Mouse (Mus musculus) MEL (cell line): ENCODE results near the gene Nr3c2. TPM values are rescaled to one million over a fixed set of nuclear protein-coding genes. Genes with fewer than 3 reads are reported as not detected.

Experiments
- DNase-seq: peaks from one replicate; pipeline ENCODE4 v3.0.0; 2011; ENCODE audit warnings: low read depth, low spot score
- H3K27ac ChIP-seq: 2 replicates; pipeline ENCODE4 v1.5.1; 2012; ENCODE audit warnings: low read depth, mild to moderate bottlenecking, control low read depth, low read length, moderate library complexity; ENCODE audit not compliant: control insufficient read depth
- H3K27me3 ChIP-seq, 2 experiments: fragments of 150-350 bp in 1 of 2; sonication (generic) in 1 of 2; 2 replicates each; pipeline ENCODE4 v1.6.1; 2012; ENCODE audit warnings: low read length in 2 of 2, mild to moderate bottlenecking in 2 of 2, improper control_type of control experiment in 1 of 2, moderate library complexity in 1 of 2; ENCODE audit not compliant: insufficient read depth in 2 of 2, control insufficient read depth in 1 of 2
- H3K36me3 ChIP-seq, 2 experiments: 2 replicates each; pipeline ENCODE4 v1.6.1; 2012 to 2014; ENCODE audit warnings: low read length in 2 of 2, improper control_type of control experiment in 1 of 2, inconsistent platforms in 1 of 2, mild to moderate bottlenecking in 1 of 2; ENCODE audit not compliant: insufficient read depth in 2 of 2, control insufficient read depth in 1 of 2
- H3K4me1 ChIP-seq, 2 experiments: fragments of 150-350 bp in 1 of 2; sonication (generic) in 1 of 2; 2 replicates each; pipeline ENCODE4 v1.6.1; 2012; ENCODE audit warnings: low read length in 2 of 2, improper control_type of control experiment in 1 of 2, mild to moderate bottlenecking in 1 of 2; ENCODE audit not compliant: insufficient read depth in 2 of 2, control insufficient read depth in 1 of 2
- H3K4me3 ChIP-seq, 2 experiments: fragments of 150-350 bp in 1 of 2; sonication (generic) in 1 of 2; 2 replicates each; pipeline ENCODE4 v1.5.1; 2012; ENCODE audit warnings: low read depth in 2 of 2, low read length in 2 of 2, mild to moderate bottlenecking in 2 of 2, moderate library complexity in 2 of 2, control low read depth in 1 of 2, improper control_type of control experiment in 1 of 2; ENCODE audit not compliant: control insufficient read depth in 1 of 2, insufficient read depth in 1 of 2
- H3K79me2 ChIP-seq: 2 replicates; pipeline ENCODE4 v1.6.1; 2012; ENCODE audit warnings: mild to moderate bottlenecking, low read length, moderate library complexity; ENCODE audit not compliant: control insufficient read depth, poor library complexity, insufficient read depth
- H3K9ac ChIP-seq: 2 replicates; pipeline ENCODE4 v1.6.1; 2012; ENCODE audit warnings: low read depth, mild to moderate bottlenecking, control low read depth, low read length, moderate library complexity; ENCODE audit not compliant: control insufficient read depth, poor library complexity, severe bottlenecking
- H3K9me3 ChIP-seq: fragments of 150-350 bp; sonication (generic); replicated peaks from 2 replicates; pipeline ENCODE4 v1.6.1; 2012; ENCODE audit warnings: mild to moderate bottlenecking, low read length, improper control_type of control experiment, moderate library complexity; ENCODE audit not compliant: insufficient read depth
- BHLHE40 ChIP-seq: IDR thresholded peaks from 2 replicates; pipeline ENCODE4 v1.6.1; 2012; ENCODE audit warnings: low read depth, mild to moderate bottlenecking, inconsistent platforms, low read length, improper control_type of control experiment, borderline replicate concordance
- CHD1 ChIP-seq: IDR thresholded peaks from 2 replicates; pipeline ENCODE4 v1.6.1; 2012; ENCODE audit warnings: low read depth, mild to moderate bottlenecking, inconsistent platforms, low read length, improper control_type of control experiment
- CHD2 ChIP-seq: IDR thresholded peaks from 2 replicates; pipeline ENCODE4 v1.6.1; 2011; ENCODE audit warnings: low read length, improper control_type of control experiment
- CTCF ChIP-seq, 3 experiments: IDR thresholded peaks in 2 of 3; conservative IDR thresholded peaks in 1 of 3; 2 replicates each; pipeline ENCODE4 v1.5.1; 2011 to 2012; ENCODE audit warnings: low read length in 3 of 3, low read depth in 2 of 3, mild to moderate bottlenecking in 2 of 3, improper control_type of control experiment in 1 of 3, inconsistent platforms in 1 of 3, mixed read lengths in 1 of 3, moderate library complexity in 1 of 3; ENCODE audit not compliant: control insufficient read depth in 1 of 3, insufficient read depth in 1 of 3, poor library complexity in 1 of 3, severe bottlenecking in 1 of 3
- ELF1 ChIP-seq: IDR thresholded peaks from 2 replicates; pipeline ENCODE4 v1.6.1; 2014; ENCODE audit warnings: low read depth, mild to moderate bottlenecking, inconsistent platforms, low read length, improper control_type of control experiment, moderate library complexity
- KAT2A ChIP-seq: conservative IDR thresholded peaks from 2 replicates; pipeline ENCODE4 v1.6.1; 2012; ENCODE audit warnings: low read depth, low read length, improper control_type of control experiment, inconsistent platforms
- MAX ChIP-seq: IDR thresholded peaks from 2 replicates; pipeline ENCODE4 v1.6.1; 2011; ENCODE audit warnings: low read length, improper control_type of control experiment
- MAZ ChIP-seq: IDR thresholded peaks from 2 replicates; pipeline ENCODE4 v1.6.1; 2012; ENCODE audit warnings: low read depth, mild to moderate bottlenecking, inconsistent platforms, low read length, improper control_type of control experiment
- MXI1 ChIP-seq: IDR thresholded peaks from 2 replicates; pipeline ENCODE4 v1.6.1; 2011; ENCODE audit warnings: mild to moderate bottlenecking, low read depth, low read length, improper control_type of control experiment
- MYB ChIP-seq: IDR thresholded peaks from 2 replicates; pipeline ENCODE4 v1.6.1; 2011; ENCODE audit warnings: mild to moderate bottlenecking, low read depth, low read length, improper control_type of control experiment
- MYC ChIP-seq: IDR thresholded peaks from 2 replicates; pipeline ENCODE4 v1.6.1; 2011; ENCODE audit warnings: low read depth, mild to moderate bottlenecking, low read length, improper control_type of control experiment, moderate library complexity
- NELFE ChIP-seq: IDR thresholded peaks from 2 replicates; pipeline ENCODE4 v1.6.1; 2011; ENCODE audit warnings: low read depth, low read length, improper control_type of control experiment
- POLR2A ChIP-seq, 2 experiments: IDR thresholded peaks; 2 replicates each; pipeline ENCODE4 v1.6.1; 2011 to 2012; ENCODE audit warnings: low read length in 2 of 2, mild to moderate bottlenecking in 2 of 2, control low read depth in 1 of 2, improper control_type of control experiment in 1 of 2, low read depth in 1 of 2, moderate library complexity in 1 of 2; ENCODE audit not compliant: control insufficient read depth in 1 of 2, insufficient read depth in 1 of 2, poor library complexity in 1 of 2
- POLR2AphosphoS2 ChIP-seq: IDR thresholded peaks from 2 replicates; pipeline ENCODE4 v1.6.1; 2011; ENCODE audit warnings: low read length, improper control_type of control experiment
- POLR2AphosphoS5 ChIP-seq: IDR thresholded peaks from 2 replicates; pipeline ENCODE4 v1.6.1; 2012; ENCODE audit warnings: low read depth, borderline replicate concordance, mild to moderate bottlenecking, inconsistent platforms, low read length, moderate library complexity, mixed read lengths
- RAD21 ChIP-seq: IDR thresholded peaks from 2 replicates; pipeline ENCODE4 v1.6.1; 2011; ENCODE audit warnings: mild to moderate bottlenecking, low read depth, low read length, improper control_type of control experiment
- SIN3A ChIP-seq: IDR thresholded peaks from 2 replicates; pipeline ENCODE4 v1.6.1; 2012; ENCODE audit warnings: low read length, improper control_type of control experiment, inconsistent platforms
- SMC3 ChIP-seq: IDR thresholded peaks from 2 replicates; pipeline ENCODE4 v1.6.1; 2011; ENCODE audit warnings: low read depth, low read length, improper control_type of control experiment
- TCF12 ChIP-seq: IDR thresholded peaks from 2 replicates; pipeline ENCODE4 v1.6.1; 2014; ENCODE audit warnings: low read depth, mild to moderate bottlenecking, inconsistent platforms, low read length, improper control_type of control experiment, moderate library complexity
- USF2 ChIP-seq, 2 experiments: IDR thresholded peaks; 2 replicates each; pipeline ENCODE4 v1.6.1; 2011 to 2012; ENCODE audit warnings: improper control_type of control experiment in 2 of 2, low read length in 2 of 2, borderline replicate concordance in 1 of 2, inconsistent platforms in 1 of 2, low read depth in 1 of 2, mild to moderate bottlenecking in 1 of 2; ENCODE audit not compliant: insufficient read depth in 1 of 2
- ZKSCAN1 ChIP-seq: IDR thresholded peaks from 2 replicates; pipeline ENCODE4 v1.6.1; 2012; ENCODE audit warnings: low read depth, mild to moderate bottlenecking, inconsistent platforms, low read length, improper control_type of control experiment, moderate library complexity
- polyA plus RNA-seq, 2 experiments: library from polyadenylated mRNA; stranded (reverse) in 1 of 2; unstranded in 1 of 2; fragments of >175 nt in 1 of 2; fragments of >200 nt in 1 of 2; gene quantifications; 2 replicates each; pipeline versions ENCODE4 v1.2.1 to v1.2.4; 2012; ENCODE audit warnings: low replicate concordance in 2 of 2, low read depth in 1 of 2; ENCODE audit not compliant: insufficient read length in 2 of 2, insufficient read depth in 1 of 2, missing spikeins in 1 of 2
- total RNA-seq: library from RNA; depleted of rRNA; stranded (reverse); fragments of 300-350 nt; gene quantifications from 2 replicates; pipeline ENCODE4 v1.2.3, GENCODE M21; 2012

The Nr3c2 gene
- total and polyA plus RNA-seq, 3 experiments = 1.0 to 1.5 TPM; not detected in 1

GRCm38 (mm10) chr8:77044849-77045248 is 145.6 kb downstream of the Nr3c2 start (continued):
- TF ChIP-seq POLR2AphosphoS5 = no peak
- no peak; the same call in 1 of the 2 replicates for TF ChIP-seq KAT2A

- no peak for TF ChIP-seq CHD2
- no peak for TF ChIP-seq CTCF (IDR thresholded peaks at IDR 0.05 in 2 of 3, conservative IDR thresholded peaks at IDR 0.05 in 1 of 3; ENCODE audit: control insufficient read depth in 1 of 3, insufficient read depth in 1 of 3, low read depth in 2 of 3, low read length in 3 of 3, poor library complexity in 1 of 3, severe bottlenecking in 1 of 3)
- TF ChIP-seq ELF1 = no peak
- TF ChIP-seq TCF12 = no peak
- TF ChIP-seq POLR2AphosphoS2 = no peak
- no peak for TF ChIP-seq MYC
- TF ChIP-seq RAD21 = no peak
- no peak for TF ChIP-seq BHLHE40
- no peak for TF ChIP-seq MXI1
- no peak for TF ChIP-seq CHD1
- no peak for TF ChIP-seq SIN3A
- TF ChIP-seq SMC3 = no peak
- TF ChIP-seq POLR2A (IDR thresholded peaks at IDR 0.05; ENCODE audit: control insufficient read depth in 1 of 2, insufficient read depth in 1 of 2, low read depth in 1 of 2, low read length in 2 of 2, poor library complexity in 1 of 2) = no peak
- no peak for TF ChIP-seq NELFE
- TF ChIP-seq MAX = no peak
- TF ChIP-seq ZKSCAN1 = no peak
- no peak for TF ChIP-seq MAZ
- TF ChIP-seq USF2 (IDR thresholded peaks at IDR 0.05; ENCODE audit: borderline replicate concordance in 1 of 2, insufficient read depth in 1 of 2, low read depth in 1 of 2, low read length in 2 of 2) = no peak
- no peak for TF ChIP-seq MYB
- TF ChIP-seq, all 39 proteins: peak for 0
- H3K9me3 ChIP-seq = no peaks in the 10 kb centered on the region
- peaks cover 0 to 11% of the 10 kb centered on the region in 2 experiments; a peak in 2 of 4 replicates for H3K36me3 ChIP-seq
- no peak overlapping the region for H3K27ac ChIP-seq
- H3K9ac ChIP-seq = no peak overlapping the region
- H3K79me2 ChIP-seq = no peaks in the 10 kb centered on the region
- H3K27me3 ChIP-seq = no peaks in the 10 kb centered on the region
- H3K4me1 ChIP-seq = peaks cover 11 to 13% of the 10 kb centered on the region in 2 experiments
- no peak for DNase-seq
- no peak overlapping the region for H3K4me3 ChIP-seq
Observed at GRCm38 (mm10) chr8:77045711-77046110, 146.5 kb downstream of the Nr3c2 start.

GRCm38 (mm10) chr8:77046217-77046616 is 147.0 kb downstream of the Nr3c2 start:
- Histone ChIP-seq H3K27me3 (no peaks in the 10 kb centered on the region), H3K9ac (no peak overlapping the region), H3K79me2 (no peaks in the 10 kb centered on the region), H3K36me3 (peaks cover 0 to 11% of the 10 kb centered on the region in 2 experiments; a peak in 2 of 4 replicates), H3K27ac (no peak overlapping the region), H3K9me3 (no peaks in the 10 kb centered on the region), H3K4me3 (no peak overlapping the region), H3K4me1 (peaks cover 11 to 13% of the 10 kb centered on the region in 2 experiments)
- no peak for TF ChIP-seq POLR2AphosphoS5
- DNase-seq = no peak
